Mouse (Mus musculus) CH12.LX (cell line): Measurements from ENCODE around the gene Zdhhc19.

Experiments used
- CTCF ChIP-seq, 2 experiments: IDR thresholded peaks in 1 of 2; conservative IDR thresholded peaks in 1 of 2; 2 replicates each; pipeline ENCODE4 v1.5.1; 2011 to 2012; ENCODE audit warnings: low read depth in 2 of 2, low read length in 2 of 2, improper control_type of control experiment in 1 of 2, inconsistent platforms in 1 of 2, mild to moderate bottlenecking in 1 of 2, moderate library complexity in 1 of 2
- UBTF ChIP-seq: IDR thresholded peaks from 2 replicates; pipeline ENCODE4 v1.6.1; 2012; ENCODE audit warnings: low read depth, mild to moderate bottlenecking, inconsistent platforms, low read length, improper control_type of control experiment, moderate library complexity
- USF2 ChIP-seq: conservative IDR thresholded peaks from 2 replicates; pipeline ENCODE4 v1.6.1; 2011; ENCODE audit warnings: low read depth, low read length, improper control_type of control experiment

GRCm38 (mm10) chr16:32456086-32456485 is 40.0 kb upstream of the Zdhhc19 start:
- TF ChIP-seq CTCF (conservative IDR thresholded peaks at IDR 0.05 in 1 of 2, IDR thresholded peaks at IDR 0.05 in 1 of 2; ENCODE audit: low read depth in 2 of 2, low read length in 2 of 2), result no peak
- TF ChIP-seq USF2, result no peak
- TF ChIP-seq UBTF, result no peak
